Mouse (Mus musculus): ENCODE results near the gene Strada.

DNA sequence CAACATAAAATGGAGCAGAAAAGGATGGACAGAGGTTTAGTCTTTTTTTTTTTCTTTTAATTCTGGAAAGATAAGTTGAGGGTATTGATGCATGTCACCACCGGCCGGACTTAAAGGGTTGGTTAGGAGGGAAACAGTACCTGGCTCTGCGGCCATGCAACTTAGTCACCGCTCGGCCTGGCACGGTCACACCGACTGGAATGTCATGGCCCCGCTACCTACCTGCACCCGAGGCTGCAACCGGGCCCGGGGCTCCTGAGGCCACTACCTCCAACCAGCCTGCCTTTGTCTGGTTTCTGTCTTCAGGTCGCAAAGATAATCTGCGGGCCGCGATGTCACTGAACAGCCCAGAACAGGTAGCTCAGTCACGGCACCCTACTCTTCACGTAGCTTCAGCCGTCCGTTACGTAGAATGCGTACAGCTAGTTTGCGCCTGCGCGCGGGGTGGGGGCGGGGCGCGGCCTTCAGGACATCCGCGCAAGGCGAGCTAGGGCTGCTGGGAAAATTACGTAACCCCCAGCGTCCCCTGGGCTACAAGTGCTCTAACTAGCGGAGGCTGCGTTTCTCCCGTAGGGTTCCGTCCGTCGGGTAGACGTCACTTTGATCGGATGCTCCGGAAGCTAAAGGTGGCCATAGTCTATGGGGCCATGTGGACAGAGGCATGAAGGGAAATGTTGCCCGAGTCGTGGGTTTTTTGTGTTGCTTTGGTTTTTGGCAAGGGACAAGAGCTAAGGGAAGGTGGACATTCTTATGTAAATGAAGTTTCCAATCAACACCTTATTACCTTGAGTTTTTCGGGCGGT is 14.2 kb upstream of the Strada start, which contains the start of gene Ccdc47:
- TF ChIP-seq EP300 (IDR thresholded peaks at IDR 0.05; ENCODE audit: low read depth) (peak; percentile 96), CTCF (IDR thresholded peaks at IDR 0.05; ENCODE audit: low read depth) (no peak)
